Mouse (Mus musculus) 3T3-L1 (cell line): ENCODE results near the gene Ak1.

Experiments used
- DNase-seq: peaks from one replicate; pipeline ENCODE4 v3.0.0-alpha.2; 2015; ENCODE audit warnings: low read depth, low spot score

Gene Ak1

DNA sequence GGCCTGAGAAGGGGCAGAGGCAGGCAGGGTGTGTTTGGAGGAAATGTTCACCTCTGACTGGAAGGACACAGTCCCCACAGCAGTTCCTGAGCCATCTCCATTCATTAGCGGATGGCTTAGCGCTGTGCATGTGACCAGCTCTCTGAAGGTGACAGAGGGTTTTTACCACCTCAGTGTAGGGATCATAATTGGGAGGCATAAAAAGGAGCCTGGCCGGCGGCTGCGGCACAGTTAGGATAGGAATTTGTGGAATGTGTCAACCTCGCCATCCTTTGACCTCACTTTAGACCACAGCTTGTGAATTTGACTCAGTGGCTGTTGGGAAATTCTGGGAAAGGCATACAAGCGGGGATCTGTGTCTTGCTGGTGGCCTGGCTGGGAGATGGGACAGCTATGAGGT lies 32.2 kb downstream of the Ak1 start:
- peak; percentile 64 for DNase-seq

DNA sequence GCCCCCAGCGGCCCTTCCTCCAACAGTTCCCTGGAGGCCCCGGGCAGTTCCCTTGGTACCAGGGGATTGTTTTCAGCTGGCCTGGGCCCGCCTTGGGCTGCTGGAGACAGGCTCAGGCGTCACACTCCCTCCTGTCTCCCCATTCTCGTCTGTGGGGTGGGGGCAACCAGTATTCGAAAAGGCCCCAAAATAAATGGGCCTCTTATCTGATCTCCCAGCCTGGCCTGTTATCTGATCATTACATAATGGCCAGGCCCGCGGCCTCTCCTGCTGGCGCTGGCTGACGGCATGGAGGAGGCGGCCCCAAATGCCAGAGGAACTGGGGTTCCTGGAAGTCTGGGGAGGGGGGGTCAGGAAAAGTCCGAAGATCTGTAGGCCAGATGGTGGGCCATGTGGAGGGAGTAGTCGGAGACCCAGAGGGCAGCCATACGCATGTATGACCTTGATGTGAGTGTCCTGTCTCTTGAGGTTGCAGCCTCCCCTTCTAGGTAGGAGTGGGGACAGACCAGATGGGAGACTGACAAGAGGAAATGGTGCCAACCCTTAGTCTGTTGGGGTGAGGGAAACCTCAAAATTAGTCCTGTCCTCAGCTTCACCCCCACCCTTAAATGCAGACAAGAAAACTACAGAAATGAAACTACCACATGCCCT lies 33.3 kb downstream of the Ak1 start:
- no peak for DNase-seq

DNA sequence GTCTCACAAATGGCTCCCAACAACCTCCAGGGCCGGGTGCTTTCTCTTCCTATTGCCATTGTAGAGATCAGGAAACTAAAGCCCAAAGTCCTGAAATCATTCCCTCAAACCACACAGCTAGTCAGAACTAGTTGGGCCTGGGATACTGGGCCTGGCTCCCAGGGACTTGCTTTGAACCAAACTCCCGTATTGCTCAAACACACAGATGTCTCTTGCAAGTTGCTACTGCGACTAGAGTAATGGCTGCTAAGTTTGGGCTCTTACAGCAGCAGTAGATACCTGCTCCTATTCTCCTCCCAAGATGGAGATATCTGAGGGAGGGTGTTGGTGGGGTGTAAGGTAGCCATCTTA lies 33.8 kb downstream of the Ak1 start:
- DNase-seq = peak; percentile 30

DNA sequence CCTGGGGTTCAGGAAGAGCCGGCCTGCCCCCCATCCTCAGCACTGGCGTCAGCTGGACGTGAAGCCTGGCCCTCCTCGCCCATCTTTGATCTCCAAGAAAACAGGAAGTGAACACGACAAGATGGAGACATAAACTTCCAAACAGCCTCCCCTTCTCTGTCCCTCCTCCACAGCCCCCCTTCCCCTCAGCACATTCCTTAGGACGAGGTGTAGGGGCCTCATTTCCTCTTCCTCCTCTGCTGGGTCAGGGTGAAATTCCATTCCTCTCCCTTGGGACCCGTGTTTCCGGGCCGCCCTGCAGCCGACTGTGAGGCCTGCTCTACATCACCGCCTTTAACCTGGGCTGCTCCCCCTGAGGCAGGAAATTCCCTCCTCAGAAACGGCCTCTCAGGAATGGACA lies 34.3 kb downstream of the Ak1 start:
- peak; percentile 46 for DNase-seq

DNA sequence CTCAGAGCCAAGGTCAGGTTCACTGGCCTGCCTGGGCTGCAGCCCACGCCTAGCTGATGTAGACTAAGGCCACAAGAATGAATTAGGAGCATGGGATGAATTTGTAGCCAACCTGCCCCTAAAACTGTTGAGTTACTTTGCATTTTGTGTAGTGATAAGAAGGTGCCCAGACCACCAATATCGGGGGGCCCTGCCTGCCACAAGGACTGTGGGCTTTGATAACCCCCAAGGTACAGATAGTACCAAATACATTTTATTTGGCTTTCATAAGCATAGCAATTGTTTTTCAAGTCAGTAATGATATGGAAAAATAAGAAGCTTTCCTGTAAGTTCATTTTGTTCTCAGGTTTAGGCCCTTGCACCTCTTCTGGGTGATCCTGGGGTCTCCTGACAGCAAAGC lies 37.3 kb downstream of the Ak1 start:
- DNase-seq = no peak

DNA sequence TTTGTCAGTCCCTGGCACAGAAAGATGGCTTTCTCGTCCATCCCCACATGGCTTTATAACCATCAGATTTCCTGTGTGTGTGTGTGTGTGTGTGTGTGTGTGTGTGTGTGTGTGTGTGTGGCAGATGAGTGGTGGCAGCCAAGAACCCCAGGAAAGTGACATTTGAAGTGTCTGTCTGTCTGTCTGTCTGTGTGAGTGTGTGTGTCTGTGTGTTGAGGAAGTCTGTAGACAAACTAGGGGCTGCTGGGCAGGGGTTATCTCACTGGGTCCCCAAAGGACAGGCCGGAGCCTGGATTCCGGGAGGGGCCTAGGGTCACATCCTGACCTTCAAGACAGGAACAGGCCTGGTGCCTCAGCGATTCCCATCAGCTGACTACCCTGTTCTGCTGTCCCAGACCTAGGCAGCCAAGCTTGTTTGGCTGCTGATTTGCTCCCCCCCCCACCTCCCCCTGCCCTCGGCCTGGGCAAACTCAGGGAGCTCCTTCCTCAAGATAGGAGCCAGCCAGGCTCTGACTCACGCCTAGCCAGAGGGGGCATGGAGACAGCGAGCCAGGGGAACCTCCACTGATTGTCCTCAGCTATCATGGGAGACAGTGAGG lies 40.0 kb downstream of the Ak1 start:
- peak; percentile 38 for DNase-seq

DNA sequence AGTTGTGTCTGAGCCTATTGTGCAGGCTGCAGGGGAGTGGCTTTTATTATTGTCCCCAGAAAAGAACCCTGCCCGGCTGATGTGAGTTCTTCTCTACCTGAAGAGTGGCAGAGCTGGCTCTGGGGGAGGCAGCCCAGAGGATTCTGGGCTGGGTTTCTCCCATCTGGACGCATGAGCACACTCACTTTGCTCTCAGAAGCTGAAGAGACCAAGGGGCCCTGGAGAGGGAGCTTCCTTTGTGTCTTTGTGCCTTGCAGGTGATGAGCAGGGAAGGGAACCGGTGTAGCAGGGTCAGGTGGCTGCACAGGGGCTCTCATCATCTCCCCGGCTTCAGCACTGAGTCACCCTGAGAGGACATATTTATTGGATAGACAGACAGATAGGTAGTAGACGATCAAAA lies 40.7 kb downstream of the Ak1 start:
- DNase-seq = no peak

DNA sequence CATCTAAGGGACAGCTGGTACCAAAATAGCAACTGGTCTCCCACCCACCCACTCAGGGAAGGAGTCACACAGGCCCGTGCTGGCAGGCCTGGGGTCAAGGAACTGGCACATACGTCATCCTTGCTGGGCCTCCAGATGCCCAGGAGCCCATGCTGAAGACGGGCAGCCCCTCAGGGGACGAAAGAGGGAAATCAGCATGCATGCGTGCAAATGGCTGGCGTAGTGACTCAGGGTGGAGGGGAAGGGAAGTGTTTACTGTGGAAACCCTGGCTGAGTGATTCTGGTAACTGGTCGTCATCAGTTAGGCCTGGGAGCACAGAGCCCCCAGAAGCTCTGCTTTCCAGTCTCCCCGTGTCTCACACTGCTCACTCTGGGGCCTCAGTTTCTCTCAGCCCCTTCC lies 43.8 kb downstream of the Ak1 start:
- DNase-seq = no peak

DNA sequence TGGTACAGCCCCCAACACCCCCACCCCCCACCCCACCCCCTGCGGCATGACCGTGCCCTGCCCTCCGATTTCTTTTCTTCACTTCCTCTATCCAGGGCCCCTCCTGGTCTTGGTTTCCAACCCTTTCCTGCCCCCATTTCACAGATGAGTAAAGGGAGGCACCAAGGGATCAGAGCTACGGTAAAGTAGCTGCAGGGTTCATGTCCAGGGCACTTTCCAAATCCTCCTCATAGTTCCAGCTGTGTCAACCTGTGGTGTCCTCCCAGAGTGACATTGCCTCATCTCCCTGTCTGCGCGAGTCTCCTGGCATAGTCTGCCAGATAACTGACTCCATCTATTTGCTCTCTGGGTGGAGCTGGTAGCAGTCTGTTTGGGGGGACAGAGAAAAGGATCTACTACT lies 44.3 kb downstream of the Ak1 start:
- DNase-seq = no peak

DNA sequence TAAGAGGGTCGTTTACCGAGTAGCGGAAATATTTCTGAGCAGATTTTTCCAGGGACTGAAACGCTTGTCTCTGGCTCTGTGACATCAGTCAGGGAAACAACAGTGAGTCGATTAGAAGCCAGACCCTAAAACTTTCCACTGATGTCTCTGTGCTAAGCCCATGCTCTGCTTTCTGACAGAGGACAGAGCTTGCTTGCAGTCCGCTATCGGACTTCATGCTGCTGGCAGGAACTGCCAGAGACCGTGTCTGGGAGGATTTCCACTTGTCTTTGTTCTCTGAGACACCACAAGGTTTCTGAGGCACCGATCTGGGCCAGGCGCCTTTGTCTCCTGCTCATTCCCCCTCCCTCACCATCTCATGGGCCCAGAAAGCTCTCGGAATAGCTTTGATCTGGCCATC lies 46.2 kb downstream of the Ak1 start:
- no peak for DNase-seq

DNA sequence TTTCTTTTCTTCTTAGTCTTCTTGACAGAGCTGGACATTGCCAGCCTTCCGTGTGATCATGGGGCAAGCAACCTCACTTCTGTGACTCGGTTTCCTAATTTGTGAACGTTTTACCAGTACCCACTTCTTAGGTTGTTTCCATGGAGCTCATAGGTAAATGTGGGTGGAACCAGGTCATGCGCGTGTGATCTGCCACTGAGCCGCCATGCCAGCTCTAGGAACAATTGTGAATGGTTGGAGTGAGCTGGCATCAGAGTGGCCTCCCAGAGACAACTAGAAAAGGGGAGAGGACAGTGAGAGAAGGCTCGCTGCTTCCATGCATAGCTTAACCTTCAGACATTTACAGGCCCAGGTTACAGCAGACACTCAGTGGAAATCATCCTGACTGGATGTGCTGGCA lies 46.6 kb downstream of the Ak1 start:
- DNase-seq = no peak

DNA sequence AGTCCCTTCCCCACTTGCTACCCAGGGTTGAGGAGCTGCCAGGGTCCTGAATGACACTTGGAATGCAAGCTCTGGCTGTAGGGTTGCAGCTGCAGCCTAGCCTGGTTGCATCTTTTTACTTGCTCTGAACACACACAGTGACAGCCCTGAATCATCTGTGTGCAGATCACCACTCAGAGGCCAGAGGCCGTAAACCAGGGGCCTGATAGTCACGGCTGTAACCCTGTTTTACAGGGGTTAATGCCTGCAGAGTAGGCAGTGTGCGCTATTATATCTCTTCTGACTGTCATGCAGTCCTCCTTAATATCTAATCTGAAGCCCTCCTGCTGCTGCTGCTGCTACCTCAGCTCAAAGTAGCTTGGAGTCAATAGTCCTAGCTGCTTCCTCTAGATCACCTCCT lies 48.3 kb downstream of the Ak1 start:
- no peak for DNase-seq

DNA sequence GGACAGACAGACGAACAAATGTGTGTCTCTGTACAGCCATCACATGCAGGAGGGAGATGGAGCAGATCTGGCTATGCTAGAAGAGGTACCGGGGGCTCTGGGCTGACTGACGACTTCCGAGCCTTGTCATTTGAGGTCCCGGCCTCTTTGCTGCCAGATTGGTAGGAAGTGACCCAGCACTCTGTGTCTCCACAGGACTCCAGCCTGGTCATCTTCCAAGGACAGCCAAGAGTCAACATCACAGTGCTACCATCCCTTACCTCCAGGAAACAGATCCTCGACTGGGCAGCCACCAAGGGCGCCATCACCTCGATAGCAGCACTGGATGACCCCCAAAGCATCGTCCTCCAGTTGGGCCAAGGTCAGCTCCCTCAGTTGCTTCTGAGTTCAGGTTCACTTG lies 49.6 kb downstream of the Ak1 start:
- DNase-seq = no peak

DNA sequence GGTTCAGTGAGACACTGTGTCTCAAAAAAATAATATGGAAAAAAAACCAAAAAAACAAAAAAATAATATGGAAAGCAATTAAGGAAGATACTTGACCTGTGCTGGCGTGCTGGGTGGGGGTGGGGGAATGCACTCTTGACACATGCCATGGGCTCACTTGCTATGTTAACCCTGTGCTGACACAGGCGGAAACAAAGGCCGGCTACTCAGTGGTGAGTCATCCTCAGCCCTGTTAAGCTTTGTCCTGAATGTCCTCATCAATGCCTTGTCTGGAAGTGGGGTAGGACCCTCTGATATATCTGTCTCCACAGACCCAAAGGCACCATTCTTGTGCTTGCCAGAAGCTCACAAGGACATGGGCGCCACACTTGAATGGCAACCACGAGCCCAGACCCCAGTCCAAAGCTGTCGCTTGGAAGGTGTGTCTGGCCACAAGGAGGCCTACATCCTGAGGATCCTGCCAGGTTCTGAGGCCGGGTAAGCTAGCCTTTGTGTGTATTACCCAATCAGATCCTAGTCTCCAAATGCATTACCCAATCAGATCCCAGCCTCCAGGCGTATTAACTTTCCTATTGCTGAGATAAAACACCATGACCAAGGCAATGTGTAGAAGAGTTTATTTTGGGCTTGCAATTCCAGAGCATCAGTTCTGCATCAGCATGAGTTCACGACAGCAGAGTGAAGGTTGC lies 50.5 kb downstream of the Ak1 start:
- peak; percentile 56 for DNase-seq

DNA sequence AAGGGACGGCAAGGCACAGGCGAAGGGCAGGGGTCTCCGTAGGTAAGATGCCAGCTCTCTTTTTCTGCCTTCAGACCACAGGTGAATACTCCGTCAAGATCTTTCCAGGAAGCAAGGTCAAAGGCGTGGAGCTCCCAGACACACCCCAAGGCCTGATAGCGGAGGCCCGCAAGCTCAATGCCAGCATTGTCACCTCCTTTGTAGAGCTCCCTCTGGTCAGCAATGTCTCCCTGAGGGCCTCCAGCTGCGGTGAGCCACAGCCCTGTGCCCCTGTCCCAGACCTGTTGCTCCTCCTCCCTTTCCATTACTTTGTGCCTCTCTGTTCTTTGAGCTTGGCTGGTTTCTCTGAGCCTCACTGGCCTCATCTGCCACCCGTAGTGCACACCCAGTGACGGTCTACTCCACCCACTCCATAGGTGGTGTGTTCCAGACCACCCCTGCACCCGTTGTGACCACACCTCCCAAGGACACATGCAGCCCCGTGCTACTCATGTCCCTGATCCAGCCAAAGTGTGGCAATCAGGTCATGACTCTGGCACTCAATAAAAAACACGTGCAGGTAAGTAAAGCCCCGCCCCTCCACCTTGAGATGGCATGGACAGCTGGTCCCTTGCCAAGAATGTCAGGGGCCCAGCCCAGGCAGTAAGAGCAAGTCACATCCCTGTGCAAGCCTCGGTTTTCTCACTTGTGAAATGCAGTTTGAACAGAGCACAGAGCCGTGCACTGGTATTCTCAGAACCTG lies 51.8 kb downstream of the Ak1 start:
- DNase-seq = no peak

DNA sequence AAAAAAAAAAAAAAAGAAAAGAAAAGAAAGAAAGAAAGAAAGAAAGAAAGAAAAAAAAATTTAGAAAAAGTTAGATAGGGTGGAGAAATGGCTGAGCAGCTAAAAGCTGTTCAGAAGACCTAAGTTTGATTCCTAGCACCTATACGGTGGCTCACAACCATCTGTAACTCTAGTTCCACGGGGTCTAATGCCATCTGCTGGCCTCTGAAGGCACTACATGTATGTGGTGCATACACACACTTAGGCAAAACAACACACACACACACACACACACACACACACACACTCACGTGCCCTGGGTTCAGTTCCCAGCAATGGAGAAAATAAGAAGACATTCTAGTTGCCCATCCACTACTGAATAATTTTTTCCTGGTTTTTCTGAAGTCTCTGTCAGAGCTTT lies 55.3 kb downstream of the Ak1 start:
- no peak for DNase-seq

DNA sequence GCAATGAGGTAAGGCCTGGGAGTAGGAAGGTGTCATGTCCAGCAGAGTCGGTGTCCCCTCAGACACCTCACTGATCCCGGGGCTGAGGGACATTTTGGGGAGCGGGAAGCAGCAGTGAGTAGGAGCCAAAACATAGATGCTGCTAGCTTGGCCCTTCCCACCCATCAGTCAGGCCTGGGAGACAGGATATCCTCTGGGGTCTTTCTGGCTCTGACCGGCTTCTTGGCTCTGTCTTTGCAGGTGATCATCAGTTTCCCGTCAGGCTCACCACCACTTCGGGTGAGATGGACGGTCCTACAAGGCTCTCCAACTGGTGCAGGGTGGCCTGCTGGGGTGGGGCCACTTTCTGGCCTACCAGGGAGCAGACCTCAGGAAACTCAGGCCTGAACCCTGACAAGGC lies 56.1 kb downstream of the Ak1 start:
- no peak for DNase-seq

DNA sequence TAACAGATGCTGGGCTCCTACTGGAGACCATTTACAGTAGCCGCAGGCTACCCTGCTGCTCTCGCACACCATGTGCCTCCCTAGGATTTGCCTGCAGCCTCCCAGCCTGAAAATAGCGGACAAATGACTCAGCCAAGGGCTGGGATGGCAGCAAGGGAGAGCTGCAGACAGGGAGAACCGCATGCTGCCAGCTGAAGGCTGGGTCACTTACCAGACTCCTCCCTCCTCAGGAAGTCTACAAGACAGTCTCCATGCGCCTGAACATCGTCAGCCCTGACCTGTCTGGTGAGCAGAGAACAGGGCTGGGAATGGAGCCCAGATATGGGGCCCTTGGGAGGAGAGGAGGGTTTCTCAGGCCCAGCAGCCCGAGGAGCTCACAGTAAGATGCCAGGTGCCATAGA lies 58.5 kb downstream of the Ak1 start:
- DNase-seq = peak; percentile 99

DNA sequence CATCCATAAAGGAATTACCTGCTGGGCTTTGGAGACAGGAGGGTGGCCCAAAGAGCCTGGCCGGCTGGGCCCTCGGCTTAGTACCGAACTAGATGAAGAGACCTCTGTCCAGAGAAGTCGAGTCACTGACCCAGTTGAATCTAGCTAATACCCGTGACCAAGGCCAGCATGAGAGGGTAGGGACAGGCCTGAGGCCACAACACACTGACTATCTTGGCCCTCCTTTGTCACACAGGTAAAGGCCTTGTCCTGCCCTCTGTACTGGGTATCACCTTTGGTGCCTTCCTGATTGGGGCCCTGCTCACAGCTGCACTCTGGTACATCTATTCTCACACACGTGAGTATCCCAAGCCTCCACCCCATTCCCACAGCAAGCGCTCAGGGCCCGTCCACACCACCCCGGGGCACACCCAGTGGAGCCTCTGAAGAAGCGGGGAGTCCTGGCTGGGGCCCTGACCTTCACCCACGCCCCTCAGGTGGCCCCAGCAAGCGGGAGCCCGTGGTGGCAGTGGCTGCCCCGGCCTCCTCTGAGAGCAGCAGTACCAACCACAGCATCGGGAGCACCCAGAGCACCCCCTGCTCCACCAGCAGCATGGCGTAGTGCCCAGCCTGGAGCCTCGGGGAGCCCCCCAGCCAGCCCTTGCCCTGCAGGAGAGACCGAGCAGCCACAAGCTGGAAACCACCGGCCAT lies 59.5 kb downstream of the Ak1 start:
- no peak for DNase-seq

DNA sequence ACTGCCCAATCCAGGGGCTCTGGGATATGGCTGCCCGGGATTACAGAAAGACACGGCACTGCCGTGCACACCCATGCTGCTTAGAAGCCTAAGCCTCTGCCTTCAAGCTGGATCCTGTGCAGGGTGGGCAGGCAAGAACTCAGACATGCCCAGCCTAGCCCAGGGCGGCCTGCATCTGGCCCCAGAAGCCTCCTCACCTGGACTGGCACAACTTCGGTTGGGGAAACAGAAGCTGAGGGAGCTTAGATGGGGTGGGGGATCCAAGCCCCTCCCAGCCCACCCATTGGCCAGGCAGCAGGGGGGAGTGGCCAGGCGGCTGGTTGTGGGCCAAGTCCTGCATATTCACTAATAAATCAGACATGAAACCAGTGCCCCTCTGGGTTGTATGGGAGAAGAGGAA lies 60.2 kb downstream of the Ak1 start:
- DNase-seq = no peak

DNA sequence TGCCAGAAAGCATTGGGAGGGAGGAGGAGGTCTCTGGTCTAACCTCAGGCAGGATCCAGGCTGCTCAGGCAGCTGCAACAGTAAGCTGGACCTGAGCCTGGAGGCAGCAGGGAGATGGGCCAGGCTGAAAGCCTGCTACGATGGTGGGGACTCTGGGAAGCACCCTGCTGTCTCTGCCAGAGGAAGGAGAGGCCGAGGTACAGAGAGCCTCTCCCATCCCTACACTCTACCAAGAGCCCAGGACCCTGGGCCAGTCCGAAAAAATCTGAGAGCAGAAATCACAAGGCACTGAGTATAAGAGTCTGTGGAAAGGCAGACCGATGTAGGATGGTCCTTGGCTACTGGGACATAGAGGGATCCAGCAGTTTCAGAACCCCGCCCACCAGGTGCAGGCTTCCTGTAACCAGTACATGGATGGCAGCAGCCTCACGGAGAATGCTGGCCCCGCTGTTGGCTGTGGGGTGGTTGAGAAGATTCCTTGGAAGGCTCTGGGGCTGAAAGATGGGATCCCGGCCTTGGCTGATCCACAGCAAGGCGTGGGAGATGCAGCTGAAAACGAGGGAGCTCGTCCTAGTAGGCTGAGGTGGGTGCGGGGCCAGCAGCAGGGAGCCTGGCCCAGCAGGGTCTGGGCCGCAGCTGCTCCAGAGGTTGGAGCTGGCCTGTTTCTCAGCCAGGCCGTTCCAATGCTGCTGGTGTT lies 61.3 kb downstream of the Ak1 start:
- DNase-seq = no peak

DNA sequence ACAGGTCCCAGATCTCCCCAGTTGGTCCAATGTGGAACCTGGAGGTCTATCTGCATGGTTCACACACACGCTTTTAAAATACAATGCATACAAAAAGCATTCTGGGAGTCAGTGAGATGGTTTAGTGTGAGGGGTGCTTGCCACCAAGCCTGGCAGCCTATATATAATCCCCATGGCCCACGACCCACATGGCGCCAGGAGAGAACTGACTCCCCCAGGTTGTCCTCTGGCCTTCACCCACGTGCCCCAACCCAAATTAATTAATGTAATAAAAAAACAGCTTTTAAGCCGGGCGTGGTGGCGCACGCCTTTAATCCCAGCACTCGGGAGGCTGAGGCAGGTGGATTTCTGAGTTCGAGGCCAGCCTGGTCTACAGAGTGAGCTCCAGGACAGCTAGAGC lies 62.1 kb downstream of the Ak1 start:
- DNase-seq = no peak
